Mouse (Mus musculus): ENCODE results near the gene Elmsan1. TPM values are rescaled to one million over a fixed set of nuclear protein-coding genes. Genes with fewer than 3 reads are reported as not detected.

Elmsan1 gene
- polyA plus RNA-seq, 1 experiment, result 10.1 TPM

DNA sequence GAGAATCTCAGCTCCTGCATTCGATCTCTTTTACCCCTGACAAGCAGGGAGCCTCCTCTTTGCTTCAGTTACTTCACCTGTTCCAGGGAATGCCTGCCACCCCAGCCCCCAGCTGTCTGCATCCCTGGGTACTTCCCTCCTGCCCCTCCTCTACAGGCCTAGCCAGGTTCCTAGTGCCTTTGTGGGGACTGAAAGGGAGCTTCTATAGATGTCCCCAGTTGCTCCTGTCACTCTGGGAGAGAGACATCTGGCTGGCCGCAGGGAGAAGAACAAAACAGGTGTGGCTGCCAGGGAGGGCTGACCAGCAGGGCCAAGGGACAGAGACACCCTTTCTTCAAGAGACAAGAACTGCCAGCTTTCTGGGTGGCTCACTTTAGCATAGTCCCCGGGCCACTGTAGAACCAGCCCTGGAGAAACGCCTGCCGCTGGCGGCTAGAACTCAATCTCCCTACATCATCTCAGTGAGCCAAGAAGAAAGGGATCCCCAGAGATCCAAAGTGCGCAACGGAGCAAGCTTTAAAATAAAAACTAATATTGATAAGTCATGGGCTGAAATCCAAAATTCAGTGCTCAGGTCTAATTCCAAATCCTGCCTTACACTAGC is 20.5 kb downstream of the Elmsan1 start:
- Histone ChIP-seq H3K36me3 (replicated peaks; ENCODE audit: low read length) (peaks cover 48% of the 10 kb centered on the region), H3K27me3 (replicated peaks) (no peaks in the 10 kb centered on the region), H3K4me1 (peaks cover 68% of the 10 kb centered on the region), H3K4me3 (replicated peaks) (no peak overlapping the region), H3K9me3 (no peaks in the 10 kb centered on the region)
- TF ChIP-seq FLI1 (IDR thresholded peaks at IDR 0.05; ENCODE audit: low read length) (no peak), GATA1 (IDR thresholded peaks at IDR 0.05; ENCODE audit: borderline replicate concordance, low read length) (no peak)

- TF ChIP-seq FLI1 (IDR thresholded peaks at IDR 0.05; ENCODE audit: low read length) (no peak), GATA1 (IDR thresholded peaks at IDR 0.05; ENCODE audit: borderline replicate concordance, low read length) (no peak)
- H3K4me3 ChIP-seq (replicated peaks), result peak overlapping the region; percentile 96
- peaks cover 72% of the 10 kb centered on the region for H3K4me1 ChIP-seq
Observed at GRCm38 (mm10) chr12:84195195-84195594, 23.5 kb downstream of the Elmsan1 start.

DNA sequence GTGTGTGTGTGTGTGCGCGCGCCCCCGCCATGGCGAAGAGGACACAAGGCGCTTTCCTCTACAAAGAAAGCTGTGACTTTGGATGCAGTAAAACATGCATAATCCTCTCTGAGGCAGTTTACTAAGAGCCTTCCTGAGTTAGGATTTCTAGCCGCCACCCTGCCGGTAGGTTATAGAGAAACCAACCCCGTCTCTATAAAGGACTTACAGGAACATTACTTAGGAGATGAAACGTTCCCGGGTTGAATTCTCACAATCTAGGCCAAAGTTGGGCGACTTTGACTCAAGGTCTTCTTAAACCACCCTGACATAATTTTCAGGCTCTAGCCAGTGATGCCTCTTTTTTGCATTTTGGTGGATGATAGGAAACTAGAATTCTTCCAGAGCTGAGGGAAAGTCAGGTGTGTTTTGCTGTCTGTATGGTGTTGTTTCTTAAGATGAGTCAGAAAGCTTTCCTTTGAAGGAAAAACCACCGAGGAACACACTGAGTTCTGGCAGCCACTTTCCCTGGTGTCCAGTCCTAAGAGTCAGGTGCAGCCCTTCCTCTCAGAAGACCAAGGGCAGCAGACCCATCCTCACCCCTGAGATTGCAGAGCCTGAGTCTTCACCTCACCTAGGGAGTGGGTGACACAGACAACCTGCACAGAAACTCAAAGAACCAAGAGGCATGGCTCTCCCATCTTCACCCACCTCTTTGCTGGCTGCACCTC is 24.1 kb downstream of the Elmsan1 start:
- Histone ChIP-seq H3K4me3 (replicated peaks) (peak overlapping the region; percentile 96), H3K4me1 (peaks cover 79% of the 10 kb centered on the region), H3K27me3 (replicated peaks) (no peaks in the 10 kb centered on the region), H3K36me3 (replicated peaks; ENCODE audit: low read length) (peaks cover 44% of the 10 kb centered on the region), H3K9me3 (no peaks in the 10 kb centered on the region)
- no peak for TF ChIP-seq FLI1 (IDR thresholded peaks at IDR 0.05; ENCODE audit: low read length)
- no peak for TF ChIP-seq GATA1 (IDR thresholded peaks at IDR 0.05; ENCODE audit: borderline replicate concordance, low read length)

More at GRCm38 (mm10) chr12:84195195-84195594, 23.5 kb downstream of the Elmsan1 start:
- no peaks in the 10 kb centered on the region for H3K9me3 ChIP-seq
- H3K27me3 ChIP-seq (replicated peaks), result no peaks in the 10 kb centered on the region
- peaks cover 43% of the 10 kb centered on the region for H3K36me3 ChIP-seq (replicated peaks; ENCODE audit: low read length)

GRCm38 (mm10) chr12:84193642-84194399 is 24.9 kb downstream of the Elmsan1 start:
- Histone ChIP-seq H3K9me3 (no peaks in the 10 kb centered on the region), H3K27me3 (replicated peaks) (no peaks in the 10 kb centered on the region), H3K36me3 (replicated peaks; ENCODE audit: low read length) (peaks cover 47% of the 10 kb centered on the region), H3K4me1 (peaks cover 81% of the 10 kb centered on the region), H3K4me3 (replicated peaks) (peak overlapping the region; percentile 96)
- TF ChIP-seq FLI1 (IDR thresholded peaks at IDR 0.05; ENCODE audit: low read length), result no peak
- TF ChIP-seq GATA1 (IDR thresholded peaks at IDR 0.05; ENCODE audit: borderline replicate concordance, low read length), result no peak

DNA sequence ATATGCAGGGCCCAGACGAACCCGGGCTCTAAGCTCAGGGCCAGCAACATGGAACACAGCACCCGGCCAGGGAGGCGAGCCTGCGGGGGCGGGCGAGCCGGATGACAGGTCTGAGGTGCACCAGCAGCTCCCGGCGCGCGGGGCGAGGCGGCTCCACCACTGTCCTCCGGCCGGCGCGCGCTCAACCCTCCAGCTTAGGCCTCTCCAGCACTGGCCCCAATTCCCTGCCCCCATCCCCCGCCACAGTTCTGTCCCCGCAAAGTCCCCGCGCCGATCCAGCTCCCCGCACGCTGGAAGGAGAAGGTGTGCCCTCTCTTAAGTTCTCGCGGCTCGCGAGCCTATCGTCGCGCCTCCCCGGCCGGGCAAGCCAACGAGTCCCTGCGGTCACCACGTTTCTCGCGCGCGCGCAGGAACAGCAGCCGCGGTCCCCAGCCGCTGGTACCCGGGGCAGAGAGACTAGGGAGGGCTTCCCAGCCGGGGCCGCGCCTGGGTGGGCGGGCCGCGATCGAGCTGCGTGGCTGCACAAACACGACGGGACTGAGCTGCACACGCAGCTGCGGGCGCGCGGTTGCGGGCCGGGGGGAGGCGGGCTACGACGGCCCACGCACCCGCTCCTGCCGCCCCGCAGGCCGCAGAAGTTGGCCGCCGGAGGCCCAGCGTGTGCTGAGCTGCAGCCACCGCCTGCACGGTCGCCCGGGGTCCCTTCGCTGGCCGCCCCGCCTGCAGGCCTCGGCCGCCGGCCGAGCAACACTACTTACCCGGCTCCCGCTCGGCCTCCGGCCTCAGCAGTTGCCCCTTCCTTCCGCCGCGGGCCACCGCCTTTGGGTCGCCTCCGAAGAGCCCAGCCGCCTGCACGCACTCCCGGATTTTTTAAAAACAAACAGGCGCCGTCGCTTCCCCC is 25.7 kb downstream of the Elmsan1 start:
- H3K4me1 ChIP-seq, result peaks cover 84% of the 10 kb centered on the region

DNA sequence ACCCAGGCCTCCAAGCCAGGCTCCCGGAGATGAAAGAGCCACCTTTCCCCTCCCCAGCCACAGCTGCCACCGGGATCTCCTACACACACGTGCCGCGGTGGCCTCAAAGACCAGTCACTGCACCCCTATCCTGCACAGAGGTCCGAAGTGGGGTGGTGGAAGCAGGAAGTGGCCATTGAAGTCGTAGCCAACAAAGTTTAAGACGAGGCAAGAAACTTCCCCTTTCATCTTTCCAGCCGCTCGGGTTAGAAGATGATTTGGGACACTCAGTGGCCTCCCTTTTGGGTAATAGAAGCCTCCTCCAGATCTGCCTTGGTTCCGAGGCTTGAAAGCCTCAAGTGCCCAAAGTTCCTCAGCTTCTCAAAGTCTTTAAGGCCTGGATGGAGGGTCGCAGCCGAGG is 26.4 kb downstream of the Elmsan1 start:
- peaks cover 48% of the 10 kb centered on the region for H3K36me3 ChIP-seq (replicated peaks; ENCODE audit: low read length)
- no peak for TF ChIP-seq FLI1 (IDR thresholded peaks at IDR 0.05; ENCODE audit: low read length)
- no peak for TF ChIP-seq GATA1 (IDR thresholded peaks at IDR 0.05; ENCODE audit: borderline replicate concordance, low read length)
- peaks cover 85% of the 10 kb centered on the region for H3K4me1 ChIP-seq
- no peaks in the 10 kb centered on the region for H3K27me3 ChIP-seq (replicated peaks)
- H3K4me3 ChIP-seq (replicated peaks), result peak overlapping the region; percentile 96
- no peaks in the 10 kb centered on the region for H3K9me3 ChIP-seq

More for the DNA sequence above, 25.7 kb downstream of the Elmsan1 start:
- Histone ChIP-seq H3K27me3 (replicated peaks) (no peaks in the 10 kb centered on the region), H3K9me3 (no peaks in the 10 kb centered on the region), H3K4me3 (replicated peaks) (peak overlapping the region; percentile 96), H3K36me3 (replicated peaks; ENCODE audit: low read length) (peaks cover 45% of the 10 kb centered on the region)
- TF ChIP-seq GATA1 (IDR thresholded peaks at IDR 0.05; ENCODE audit: borderline replicate concordance, low read length) (no peak), FLI1 (IDR thresholded peaks at IDR 0.05; ENCODE audit: low read length) (no peak)

DNA sequence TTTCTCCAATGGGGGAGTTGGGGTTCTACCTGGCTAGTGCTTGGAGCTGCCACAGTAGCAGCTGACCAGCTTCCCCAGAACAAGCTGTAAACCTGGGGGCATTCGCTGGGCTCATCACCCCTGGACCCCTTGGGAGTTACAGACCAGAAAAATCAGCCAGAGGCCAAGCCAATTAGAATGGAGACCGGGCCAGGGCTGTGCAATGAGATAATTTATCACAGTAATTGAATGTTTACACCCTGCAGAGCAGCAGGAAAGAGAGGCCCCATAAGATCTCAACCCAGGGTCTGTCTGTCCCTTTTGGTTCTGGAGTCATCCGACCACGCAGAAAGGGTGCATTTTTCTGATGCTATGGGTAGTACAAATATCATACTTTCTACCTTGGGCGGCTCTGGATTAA is 26.9 kb downstream of the Elmsan1 start:
- peaks cover under 1% of the 10 kb centered on the region; the same call in 1 of the 2 replicates for H3K9me3 ChIP-seq
- H3K4me1 ChIP-seq, result peaks cover 85% of the 10 kb centered on the region
- peak overlapping the region; percentile 96 for H3K4me3 ChIP-seq (replicated peaks)
- no peaks in the 10 kb centered on the region for H3K27me3 ChIP-seq (replicated peaks)
- H3K36me3 ChIP-seq (replicated peaks; ENCODE audit: low read length), result peaks cover 50% of the 10 kb centered on the region
- TF ChIP-seq FLI1 (IDR thresholded peaks at IDR 0.05; ENCODE audit: low read length) (no peak), GATA1 (IDR thresholded peaks at IDR 0.05; ENCODE audit: borderline replicate concordance, low read length) (no peak)

- Histone ChIP-seq H3K9me3 (peaks cover 6% of the 10 kb centered on the region), H3K4me3 (replicated peaks) (peak overlapping the region; percentile 96), H3K4me1 (peaks cover 85% of the 10 kb centered on the region), H3K27me3 (replicated peaks) (no peaks in the 10 kb centered on the region), H3K36me3 (replicated peaks; ENCODE audit: low read length) (peaks cover 51% of the 10 kb centered on the region)
- TF ChIP-seq FLI1 (IDR thresholded peaks at IDR 0.05; ENCODE audit: low read length) (no peak), GATA1 (IDR thresholded peaks at IDR 0.05; ENCODE audit: borderline replicate concordance, low read length) (no peak)
Observed at GRCm38 (mm10) chr12:84191190-84191589, 27.5 kb downstream of the Elmsan1 start.

All from megakaryocyte, embryonic 14.5 days (primary cell).